Mouse (Mus musculus): Measurements from ENCODE around the gene BC025446.

- no peak for TF ChIP-seq CTCF (IDR thresholded peaks at IDR 0.05; ENCODE audit: low read depth)
- TF ChIP-seq EP300 (IDR thresholded peaks at IDR 0.05; ENCODE audit: low read depth) = no peak
These were observed 55.7 kb downstream of the BC025446 start for GRCm38 (mm10) chr15:75271891-75272290.

All from liver, postnatal 0 days (tissue).